Mouse (Mus musculus): Measurements from ENCODE around the gene Zfyve19.

- TF ChIP-seq POLR2A (IDR thresholded peaks at IDR 0.05; ENCODE audit: insufficient read length, low read depth) (no peak), E2F4 (IDR thresholded peaks at IDR 0.05; ENCODE audit: insufficient read depth) (no peak), SRF (IDR thresholded peaks at IDR 0.05; ENCODE audit: control insufficient read depth, insufficient read length, low read depth) (no peak), POLR2AphosphoS2 (IDR thresholded peaks at IDR 0.05; ENCODE audit: insufficient read length, low read depth) (no peak), MAX (IDR thresholded peaks at IDR 0.05; ENCODE audit: low read depth) (no peak), MYOG (IDR thresholded peaks at IDR 0.05; ENCODE audit: control insufficient read depth in 1 of 3, insufficient read depth in 1 of 3, insufficient read length in 2 of 3, low read depth in 2 of 3) (no peak), REST (IDR thresholded peaks at IDR 0.05; ENCODE audit: insufficient read depth, insufficient read length) (no peak), MYOD1 (IDR thresholded peaks at IDR 0.05; ENCODE audit: control insufficient read depth in 1 of 3, insufficient read length in 2 of 3, low read depth in 2 of 3) (no peak), TCF3 (IDR thresholded peaks at IDR 0.05; ENCODE audit: insufficient read length, low read depth) (no peak), TCF12 (IDR thresholded peaks at IDR 0.05; ENCODE audit: insufficient read depth, poor library complexity, severe bottlenecking) (no peak)
Measured at GRCm38 (mm10) chr2:119250377-119250776, 42.0 kb downstream of the Zfyve19 start.

Data from myocyte (in vitro differentiated cells).